Mouse (Mus musculus) cerebellum, adult 2 months (tissue): Measurements from ENCODE around the gene Galnt7.

ENCODE experiments used
- CTCF ChIP-seq: fragments of 200-500 bp; IDR thresholded peaks from 2 replicates; pipeline ENCODE4 v1.5.1; 2011; ENCODE audit warnings: low read depth, mild to moderate bottlenecking, control low read depth, low read length, moderate library complexity, borderline replicate concordance; ENCODE audit not compliant: insufficient read depth
- POLR2A ChIP-seq: fragments of 200-500 bp; IDR thresholded peaks from 2 replicates; pipeline ENCODE4 v1.6.1; 2011; ENCODE audit warnings: low read length, control low read depth, borderline replicate concordance; ENCODE audit not compliant: insufficient read depth

- TF ChIP-seq CTCF (no peak), POLR2A (no peak)
These were observed 22.7 kb downstream of the Galnt7 start for GRCm38 (mm10) chr8:57630148-57630547.
